Mouse (Mus musculus) B cell, adult 67 days (primary cell): ENCODE data around the gene Kti12. TPM values are rescaled to one million over a fixed set of nuclear protein-coding genes. Genes with fewer than 3 reads are reported as not detected.

ENCODE experiments used
- total RNA-seq, 2 experiments: library from RNA; stranded (reverse); gene quantifications; 4 replicates each; pipeline ENCODE4 v1.2.4; 2023

Kti12 gene
- total RNA-seq: 10 to 100 TPM; 29.9 to 31.3 TPM

DNA sequence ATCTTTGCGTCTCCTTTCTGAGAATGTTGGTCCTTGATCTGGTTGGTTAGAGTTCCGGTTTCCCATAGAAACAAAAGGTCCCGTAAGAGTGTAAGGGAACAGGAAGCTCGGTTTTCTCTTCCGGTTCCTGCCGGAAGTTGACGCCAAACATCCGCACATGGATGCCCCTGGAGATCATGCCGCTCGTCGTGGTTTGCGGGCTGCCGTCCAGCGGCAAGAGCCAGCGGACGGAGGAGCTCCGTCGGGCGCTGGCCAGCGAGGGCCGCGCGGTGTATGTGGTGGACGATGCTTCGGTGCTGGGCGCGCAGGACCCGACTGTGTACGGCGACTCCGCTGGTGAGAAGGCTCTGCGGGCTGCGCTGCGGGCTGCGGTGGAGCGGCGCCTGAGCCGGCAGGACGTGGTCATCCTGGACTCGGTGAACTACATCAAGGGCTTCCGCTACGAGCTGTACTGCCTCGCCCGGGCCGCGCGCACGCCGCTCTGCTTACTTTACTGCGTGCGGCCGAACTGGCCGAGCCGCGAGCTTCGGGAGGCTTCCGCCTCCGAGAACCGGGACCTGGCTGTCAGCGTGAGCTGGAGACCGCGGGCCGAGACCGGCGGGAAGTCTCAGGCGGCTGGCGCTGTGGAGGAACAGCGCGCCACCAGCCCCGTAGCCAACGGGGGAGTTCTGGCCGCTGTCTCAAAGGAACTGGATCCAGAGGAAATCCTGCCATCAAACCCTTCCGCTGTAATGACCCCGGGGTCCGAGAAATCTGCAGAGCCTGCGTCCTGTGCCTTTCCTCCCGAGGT is at the start of gene Kti12:
TSS of gene Kti12 (plus strand) at position 71 of the 790 bp plus-strand sequence.

DNA sequence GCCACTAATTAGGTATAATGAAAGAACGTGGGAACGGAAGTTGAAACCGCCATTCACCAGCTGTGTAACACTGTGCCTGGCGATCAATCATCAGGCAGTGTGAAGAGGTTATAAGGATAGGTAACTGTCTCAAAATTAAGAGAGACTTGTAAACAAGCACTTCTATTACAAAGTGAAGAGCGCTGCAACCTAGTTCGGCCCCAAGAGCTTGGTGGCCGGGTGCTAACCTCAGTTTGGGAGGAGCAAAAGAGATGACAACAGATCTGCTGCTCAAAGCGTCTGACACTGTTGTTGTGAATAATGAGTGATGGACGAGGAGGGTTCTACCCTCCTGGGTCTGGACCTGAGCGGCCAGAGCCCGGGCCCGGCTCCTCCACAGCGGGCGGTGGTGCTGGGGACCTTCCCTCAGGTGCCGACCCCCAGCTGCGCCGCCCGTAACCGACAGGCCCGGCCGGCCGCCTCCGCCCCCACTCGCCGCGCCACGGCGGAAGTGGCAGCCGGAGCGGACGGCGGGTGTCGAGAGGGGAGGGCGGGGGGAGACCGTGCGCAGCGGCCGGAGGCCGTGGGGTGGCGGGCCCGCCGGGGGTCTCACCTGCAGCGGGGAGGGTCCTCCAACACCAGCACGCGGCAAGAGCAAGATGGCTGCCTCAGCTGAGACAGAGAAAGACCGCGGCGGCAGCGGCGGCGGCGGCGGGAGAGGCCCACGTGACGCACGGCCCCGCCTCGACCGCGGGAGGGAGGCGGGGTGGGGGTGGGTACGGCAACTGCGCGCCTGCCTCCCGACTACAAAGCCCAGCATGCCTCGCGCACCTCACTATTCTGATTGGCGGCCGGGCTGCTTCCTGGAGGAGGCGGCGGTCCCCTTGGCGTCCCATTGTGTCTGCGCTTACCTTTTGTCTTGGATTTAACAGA is 14.4 kb upstream of the Kti12 start, which contains the start of gene Btf3l4:
TSS of gene Btf3l4 (minus strand) at position 699 of the 912 bp plus-strand sequence.

DNA sequence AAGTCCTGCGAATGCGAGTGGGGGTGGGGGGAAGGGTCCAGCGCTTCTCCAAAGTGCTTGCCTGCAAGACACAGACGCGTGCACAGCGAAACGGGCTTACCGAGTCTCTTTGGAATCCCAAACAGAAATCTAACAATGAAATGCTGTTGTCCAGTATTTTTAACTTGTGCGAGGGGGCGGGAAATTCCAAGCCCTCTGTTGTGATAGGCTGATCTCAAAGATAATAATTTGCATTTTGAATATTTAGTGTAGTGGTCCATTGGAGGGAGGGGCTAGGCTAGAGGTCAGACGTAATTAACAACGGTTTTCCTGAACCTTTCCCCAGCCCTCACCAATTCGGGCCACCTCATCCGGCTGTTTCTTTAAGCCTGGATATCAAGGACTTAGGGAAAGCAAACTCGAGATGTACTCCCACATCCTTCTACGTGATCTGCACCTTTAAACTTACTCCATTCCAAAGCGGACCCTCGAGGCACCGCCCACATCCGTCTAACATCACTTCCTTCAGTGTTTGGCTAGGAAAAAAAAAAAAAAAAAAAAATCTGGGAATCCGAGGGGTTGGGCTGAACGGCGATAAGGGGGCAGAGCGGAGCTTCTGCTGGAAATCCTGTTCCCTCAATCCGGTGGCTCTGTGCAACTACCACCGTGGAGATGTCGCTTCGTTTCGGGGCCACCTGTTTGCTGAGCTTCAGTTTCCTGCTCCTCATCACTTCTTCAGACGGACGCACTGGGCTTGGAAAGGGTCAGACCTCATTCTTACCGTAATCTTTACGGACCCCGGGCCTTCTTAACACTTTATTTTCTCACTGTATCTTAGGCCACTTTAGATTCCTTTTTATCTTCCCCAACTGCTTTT is 13.2 kb upstream of the Kti12 start, which contains the start of gene Txndc12:
TSS of gene Txndc12 (plus strand) at position 487 of the 856 bp plus-strand sequence.

DNA sequence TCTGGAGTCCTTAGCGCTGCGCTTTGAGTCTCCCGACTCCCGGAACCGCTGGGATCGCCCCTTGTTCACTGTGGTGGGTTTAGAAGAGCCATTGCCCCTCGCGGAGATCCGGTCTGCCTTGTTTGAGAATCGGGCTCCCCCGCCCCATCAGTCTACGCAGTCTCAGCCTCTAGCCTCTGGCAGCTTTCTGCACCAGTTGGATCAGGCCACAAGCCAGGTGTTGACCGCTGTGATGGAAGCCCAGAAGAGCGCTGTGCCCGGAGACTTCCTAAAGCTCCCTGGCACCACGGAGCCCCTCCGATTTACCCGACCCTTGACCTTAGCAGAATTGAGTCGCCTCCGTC is 892 bp downstream of the Kti12 start, which contains the start of gene A730015C16Rik:
TSS of gene A730015C16Rik (minus strand) at position 115 of the 344 bp plus-strand sequence.

DNA sequence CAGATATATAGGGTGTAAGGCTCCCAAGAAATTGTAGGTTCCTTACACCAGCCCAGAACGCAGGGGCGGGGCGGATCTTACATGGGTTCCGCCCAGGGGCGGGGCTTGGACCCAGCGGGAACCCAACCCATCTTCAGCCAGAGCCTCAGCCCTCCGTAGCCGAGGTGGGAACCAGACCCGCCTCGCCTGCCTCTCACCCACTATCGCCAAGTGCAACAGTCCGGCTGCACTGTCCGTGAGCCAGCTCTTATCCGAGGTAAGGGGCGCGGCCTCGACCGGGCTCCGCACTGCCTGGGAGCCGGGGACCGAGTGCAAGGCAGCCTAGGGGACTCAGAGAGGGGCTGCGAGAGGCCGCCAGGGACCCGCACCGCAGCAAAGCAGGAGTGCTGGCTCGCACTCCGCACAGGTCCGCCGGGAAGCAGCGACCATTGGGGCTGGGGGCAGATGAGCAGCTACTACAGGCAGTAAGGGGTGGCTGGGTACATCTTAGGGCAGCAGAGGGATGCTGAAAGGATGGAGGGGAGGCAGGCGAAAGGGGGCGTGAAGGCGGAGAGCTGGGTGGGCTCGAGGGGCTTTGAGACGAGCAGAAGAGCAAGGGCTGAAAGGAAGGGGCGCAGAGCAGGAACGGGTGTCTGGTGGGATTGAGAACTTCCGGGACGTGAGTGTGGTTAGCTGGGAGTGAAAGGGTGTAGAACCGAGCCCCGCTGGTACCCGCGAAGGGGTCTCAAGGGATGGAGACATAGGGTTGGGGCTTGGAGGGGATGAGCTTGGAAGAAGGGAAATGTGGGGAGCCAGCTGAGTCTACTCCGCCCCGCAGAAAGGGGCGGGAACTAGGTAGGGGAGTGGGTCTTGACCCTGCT is 31.6 kb downstream of the Kti12 start, which contains the start of gene Rab3b:
TSS of gene Rab3b (plus strand) at position 101 of the 860 bp plus-strand sequence.

Other genes with a start within 250 kb of the Kti12 start
- gene Cc2d1b, start 227.8 kb upstream of the Kti12 start, total RNA-seq: 100 to 1,000 TPM; 102 to 113 TPM
- not detected for gene 3110021N24Rik, start 128.1 kb upstream of the Kti12 start, total RNA-seq
- gene Zfyve9, start 67.0 kb upstream of the Kti12 start, total RNA-seq: under 1 TPM in 1 of 2 experiments, not detected in 1; 0.09 TPM
- gene Btf3l4, start 14.2 kb upstream of the Kti12 start, total RNA-seq: 10 to 100 TPM; 57.9 to 63.7 TPM
- 10 to 100 TPM; 30.2 to 38.8 TPM for gene Txndc12, start 13.2 kb upstream of the Kti12 start, total RNA-seq
- not detected for gene A730015C16Rik, start 834 bp downstream of the Kti12 start, total RNA-seq
- gene Rab3b, start 31.3 kb downstream of the Kti12 start, total RNA-seq: not detected
- 100 to 1,000 TPM; 225 to 233 TPM for gene Nrd1, start 152.9 kb downstream of the Kti12 start, total RNA-seq